Mouse (Mus musculus) intestine, embryonic 16.5 days (tissue): Measurements from ENCODE around the gene Mbd3. TPM values are rescaled to one million over a fixed set of nuclear protein-coding genes. Genes with fewer than 3 reads are reported as not detected.
A peak's percentile ranks its signal among the peaks of the same experiment; 100 is the strongest.

ENCODE experiments used
- ATAC-seq: fragments of 200-750 bp; cut with Nextera tagmentation; 2 replicates; pipeline ENCODE4 v1.8.0; 2017; ENCODE audit warnings: moderate TSS enrichment, moderate library complexity
- H3K27ac ChIP-seq: fragments of 300-500 bp; sonication (generic); 2 replicates; pipeline ENCODE4 v1.5.1; 2014; ENCODE audit warnings: mild to moderate bottlenecking, low read length
- H3K27me3 ChIP-seq: fragments of 300-500 bp; sonication (generic); replicated peaks from 2 replicates; pipeline ENCODE4 v1.6.1; 2014; ENCODE audit warnings: low read length, control low read depth, mixed read lengths; ENCODE audit not compliant: control insufficient read depth, insufficient read depth
- H3K36me3 ChIP-seq: fragments of 300-500 bp; sonication (generic); 2 replicates; pipeline ENCODE4 v1.6.1; 2014; ENCODE audit warnings: low read length, control low read depth; ENCODE audit not compliant: control insufficient read depth, insufficient read depth
- H3K4me1 ChIP-seq: fragments of 300-500 bp; sonication (generic); 2 replicates; pipeline ENCODE4 v1.6.1; 2014; ENCODE audit warnings: low read length, control low read depth, mixed read lengths; ENCODE audit not compliant: control insufficient read depth, insufficient read depth
- H3K4me2 ChIP-seq: fragments of 300-500 bp; sonication (generic); 2 replicates; pipeline ENCODE4 v1.6.1; 2014; ENCODE audit warnings: low read depth, low read length, control low read depth
- H3K4me3 ChIP-seq: fragments of 300-500 bp; sonication (generic); 2 replicates; pipeline ENCODE4 v1.5.1; 2014; ENCODE audit warnings: mild to moderate bottlenecking, low read length
- H3K9ac ChIP-seq: fragments of 300-500 bp; sonication (generic); 2 replicates; pipeline ENCODE4 v1.6.1; 2014; ENCODE audit warnings: low read depth, low read length
- H3K9me3 ChIP-seq: fragments of 300-500 bp; sonication (generic); 2 replicates; pipeline ENCODE4 v1.6.1; 2016; ENCODE audit warnings: low read length, control low read depth; ENCODE audit not compliant: control insufficient read depth
- WGBS: fragments of 180-500 bp; shearing (Covaris S2); extraction: QIAGEN DNeasy Blood & Tissue Kit; methylation state at CpG from one replicate; pipeline ENCODE4 v1.1.7; 2014; 5-methylcytosine and 5-hydroxymethylcytosine counted together
- polyA plus RNA-seq: library from polyadenylated mRNA; unstranded; fragments of >200 nt; fragmentation: Nextera tagmentation; extraction: Ambion mirVana; gene quantifications from 2 replicates; pipeline ENCODE4 v1.2.1, GENCODE M21; 2015

Mbd3 gene
- polyA plus RNA-seq, result 133 and 144 TPM in 2 replicates

GRCm38 (mm10) chr10:80399191-80399972 lies at the start of gene Mbd3:
Mbd3 (minus strand) TSS chr10:80399550.
- WGBS, result under 1% methylated on average over 75 of the region's 82 CpGs
- peaks cover 21% of the 10 kb centered on the region for H3K4me1 ChIP-seq
- H3K27me3 ChIP-seq, result no peaks in the 10 kb centered on the region
- peak within 1 kb of the TSS; percentile 94 for H3K4me2 ChIP-seq
- H3K9ac ChIP-seq, result peak within 1 kb of the TSS; percentile 93
- H3K27ac ChIP-seq, result peak within 1 kb of the TSS; percentile 99
- H3K4me3 ChIP-seq, result peak within 1 kb of the TSS; percentile 80
- peak; percentile 96 for ATAC-seq
- H3K9me3 ChIP-seq, result 0 out of 2 replicates have a peak, but pooled peaks cover 2% of the 10 kb centered on the region
- H3K36me3 ChIP-seq, result peaks cover 30% of the 10 kb centered on the region

GRCm38 (mm10) chr10:80445898-80446601 lies 46.7 kb upstream of the Mbd3 start:
- peaks cover 14% of the 10 kb centered on the region for H3K4me1 ChIP-seq
- H3K9me3 ChIP-seq, result no peaks in the 10 kb centered on the region
- WGBS, result 8% methylated on average over 26 of the region's 26 CpGs
- H3K27me3 ChIP-seq, result no peaks in the 10 kb centered on the region
- no peaks in the 10 kb centered on the region for H3K36me3 ChIP-seq
- no peak overlapping the region for H3K27ac ChIP-seq
- 0 out of 2 replicates have a peak overlapping the region, but pooled peaks have one; percentile 7 for H3K4me2 ChIP-seq
- no peak overlapping the region for H3K9ac ChIP-seq
- no peak overlapping the region for H3K4me3 ChIP-seq
- ATAC-seq, result peak; percentile 88

- Histone ChIP-seq H3K9ac (0 out of 2 replicates have a peak overlapping the region, but pooled peaks have one; percentile 46), H3K4me3 (no peak overlapping the region), H3K4me1 (peaks cover 14% of the 10 kb centered on the region)
Measured at GRCm38 (mm10) chr10:80445052-80445451, 45.7 kb upstream of the Mbd3 start.

GRCm38 (mm10) chr10:80444339-80445045 lies 45.1 kb upstream of the Mbd3 start:
- Histone ChIP-seq H3K36me3 (no peaks in the 10 kb centered on the region), H3K9me3 (no peaks in the 10 kb centered on the region), H3K9ac (peak overlapping the region; percentile 46), H3K4me3 (no peak overlapping the region), H3K27me3 (no peaks in the 10 kb centered on the region), H3K4me1 (peaks cover 14% of the 10 kb centered on the region), H3K4me2 (no peak overlapping the region), H3K27ac (no peak overlapping the region)
- ATAC-seq, result no peak
- 39% methylated on average over 5 of the region's 5 CpGs for WGBS

More at GRCm38 (mm10) chr10:80445052-80445451, 45.7 kb upstream of the Mbd3 start:
- no peaks in the 10 kb centered on the region for H3K36me3 ChIP-seq
- no peaks in the 10 kb centered on the region for H3K27me3 ChIP-seq
- no peak overlapping the region for H3K27ac ChIP-seq
- H3K4me2 ChIP-seq, result no peak overlapping the region
- no peaks in the 10 kb centered on the region for H3K9me3 ChIP-seq
- no peak for ATAC-seq
- 65% methylated on average over 1 of the region's 1 CpGs for WGBS

GRCm38 (mm10) chr10:80443575-80444278 lies 44.4 kb upstream of the Mbd3 start:
- no peaks in the 10 kb centered on the region for H3K36me3 ChIP-seq
- H3K4me3 ChIP-seq, result no peak overlapping the region
- no peaks in the 10 kb centered on the region for H3K27me3 ChIP-seq
- peak overlapping the region; percentile 46; the same call in 1 of the 2 replicates for H3K9ac ChIP-seq
- H3K4me1 ChIP-seq, result peaks cover 14% of the 10 kb centered on the region
- WGBS, result 81% methylated on average over 8 of the region's 8 CpGs
- no peak overlapping the region for H3K27ac ChIP-seq
- H3K9me3 ChIP-seq, result no peaks in the 10 kb centered on the region
- no peak for ATAC-seq
- no peak overlapping the region for H3K4me2 ChIP-seq

- peak overlapping the region; percentile 31; the same call in 1 of the 2 replicates for H3K9ac ChIP-seq
- ATAC-seq, result no peak
- H3K4me1 ChIP-seq, result peaks cover 14% of the 10 kb centered on the region
- no peaks in the 10 kb centered on the region for H3K9me3 ChIP-seq
- no peaks in the 10 kb centered on the region for H3K27me3 ChIP-seq
- no peak overlapping the region for H3K4me3 ChIP-seq
- no peak overlapping the region for H3K27ac ChIP-seq
- WGBS, result 68% methylated on average over 2 of the region's 2 CpGs
- H3K4me2 ChIP-seq, result no peak overlapping the region
- H3K36me3 ChIP-seq, result no peaks in the 10 kb centered on the region
Measured at GRCm38 (mm10) chr10:80442989-80443388, 43.6 kb upstream of the Mbd3 start.

GRCm38 (mm10) chr10:80441598-80441997 lies 42.2 kb upstream of the Mbd3 start:
- H3K36me3 ChIP-seq, result no peaks in the 10 kb centered on the region
- 59% methylated on average over 8 of the region's 8 CpGs for WGBS

GRCm38 (mm10) chr10:80440031-80440430 lies 40.7 kb upstream of the Mbd3 start:
- Histone ChIP-seq H3K9me3 (no peaks in the 10 kb centered on the region), H3K4me1 (peaks cover 27% of the 10 kb centered on the region), H3K27me3 (no peaks in the 10 kb centered on the region), H3K4me2 (no peak overlapping the region), H3K36me3 (no peaks in the 10 kb centered on the region), H3K27ac (no peak overlapping the region), H3K9ac (no peak overlapping the region), H3K4me3 (no peak overlapping the region)
- no peak for ATAC-seq

More at GRCm38 (mm10) chr10:80441598-80441997, 42.2 kb upstream of the Mbd3 start:
- Histone ChIP-seq H3K27ac (no peak overlapping the region), H3K4me1 (peaks cover 16% of the 10 kb centered on the region), H3K9me3 (no peaks in the 10 kb centered on the region), H3K4me2 (no peak overlapping the region), H3K4me3 (no peak overlapping the region), H3K27me3 (no peaks in the 10 kb centered on the region), H3K9ac (no peak overlapping the region)
- no peak for ATAC-seq
